In genomic region chr13:42574189-42574588, GRCm38 (mm10) we compare ENCODE assay signal across 20 mouse cellular contexts.
DNase-seq lines count a peak whose midpoint lies in the region; ATAC-seq lines count a peak whose summit lies in the region.
"Had no signal": no experiment of that assay in that cellular context is flagged by ENCODE, and none has a peak within 500 bp of the region (broad histone marks: within the 10 kb centered on the region; RNA-seq: fewer than 3 reads in every experiment).

No protein-coding gene starts in this region.

- H3K36me3 ChIP-seq in lung, embryonic 16.5 days (ENCODE audit: control insufficient read depth, insufficient read depth, low read length): no peaks in the 10 kb centered on the region
- no peaks in the 10 kb centered on the region for H3K36me3 ChIP-seq in kidney, embryonic 16.5 days (ENCODE audit: insufficient read depth, low read length)
- H3K36me3 ChIP-seq: embryonic facial prominence, embryonic 13.5 days; heart, embryonic 12.5 days; hindbrain, embryonic 12.5 days had no signal

- H3K9me3 ChIP-seq in lung, embryonic 16.5 days (ENCODE audit: control insufficient read depth, low read length): no peaks in the 10 kb centered on the region
- H3K9me3 ChIP-seq in kidney, embryonic 16.5 days (ENCODE audit: low read length): no peaks in the 10 kb centered on the region
- H3K9me3 ChIP-seq: embryonic facial prominence, embryonic 13.5 days; forebrain, embryonic 13.5 days; heart, embryonic 12.5 days; hindbrain, embryonic 12.5 days had no signal

- peak; percentile 34 for DNase-seq in lung, postnatal 25 days (ENCODE audit: low spot score)
- no peak for DNase-seq in cerebellum, postnatal 10 days
- no peak for DNase-seq in urinary bladder, postnatal 25 days (ENCODE audit: low spot score)
- DNase-seq in cerebellum, adult 9-10 months: no peak
- DNase-seq: adrenal gland, adult 8-10 months; adrenal gland, postnatal 36 days; cerebellum, adult 2 months; cerebellum, postnatal 25 days; gastrocnemius, postnatal 10 days had no signal

- H3K4me1 ChIP-seq in lung, embryonic 16.5 days (replicated peaks; ENCODE audit: control insufficient read depth, insufficient read depth, low read length): 0 out of 2 replicates have a peak, but pooled peaks cover 6% of the 10 kb centered on the region
- no peaks in the 10 kb centered on the region for H3K4me1 ChIP-seq in kidney, embryonic 16.5 days (ENCODE audit: insufficient read depth, low read length)
- H3K4me1 ChIP-seq: forebrain, embryonic 13.5 days; hindbrain, embryonic 12.5 days had no signal

- no peak overlapping the region for H3K27ac ChIP-seq in lung, embryonic 16.5 days (ENCODE audit: low read length)
- no peak overlapping the region for H3K27ac ChIP-seq in kidney, embryonic 16.5 days (ENCODE audit: low read length)
- H3K27ac ChIP-seq: embryonic facial prominence, embryonic 13.5 days; forebrain, embryonic 13.5 days; hindbrain, embryonic 12.5 days had no signal

- no peak overlapping the region for H3K9ac ChIP-seq in lung, embryonic 16.5 days (ENCODE audit: low read length)
- no peak overlapping the region for H3K9ac ChIP-seq in kidney, embryonic 16.5 days (replicated peaks; ENCODE audit: low read length)
- H3K9ac ChIP-seq: embryonic facial prominence, embryonic 13.5 days; forebrain, embryonic 13.5 days; heart, embryonic 12.5 days; hindbrain, embryonic 12.5 days had no signal

- WGBS in lung, embryonic 16.5 days: 25% methylated on average over 4 of the region's 4 CpGs
- 47% methylated on average over 4 of the region's 4 CpGs for WGBS in kidney, embryonic 16.5 days

- peak; percentile 87 for ATAC-seq in common myeloid progenitor, adult 5-6 weeks (replicated peaks; ENCODE audit: low read depth, poor library complexity, severe bottlenecking)
- peak; percentile 55 to 68 for ATAC-seq in hematopoietic stem cell, adult 5-6 weeks (replicated peaks in 1 of 2; ENCODE audit: insufficient read depth in 1 of 2, low FRiP score in 2 of 2, low TSS enrichment in 1 of 2, low read depth in 1 of 2, poor library complexity in 2 of 2, severe bottlenecking in 2 of 2)
- peak; percentile 52; the same call in 1 of the 2 replicates for ATAC-seq in lung, embryonic 16.5 days (ENCODE audit: low read depth)
- no peak for ATAC-seq in kidney, embryonic 16.5 days (ENCODE audit: low FRiP score, low TSS enrichment)
- ATAC-seq: forebrain, embryonic 13.5 days; hindbrain, embryonic 16.5 days; inflammation-experienced regulatory T-cells, adult 6 months had no signal

- H3K4me3 ChIP-seq in lung, embryonic 16.5 days (ENCODE audit: low read length): no peak overlapping the region
- H3K4me3 ChIP-seq in kidney, embryonic 16.5 days (ENCODE audit: low read length): no peak overlapping the region
- H3K4me3 ChIP-seq: embryonic facial prominence, embryonic 13.5 days; forebrain, embryonic 13.5 days; heart, embryonic 12.5 days; hindbrain, embryonic 12.5 days had no signal

- no peaks in the 10 kb centered on the region for H3K27me3 ChIP-seq in lung, embryonic 16.5 days (ENCODE audit: control insufficient read depth, insufficient read depth, low read depth, low read length)
- H3K27me3 ChIP-seq in kidney, embryonic 16.5 days (ENCODE audit: insufficient read depth, low read length): no peaks in the 10 kb centered on the region
- H3K27me3 ChIP-seq: CH12.LX; embryonic facial prominence, embryonic 13.5 days; forebrain, embryonic 13.5 days; heart, embryonic 12.5 days; hindbrain, embryonic 12.5 days had no signal

- no peak overlapping the region for H3K4me2 ChIP-seq in lung, embryonic 16.5 days (ENCODE audit: low read depth, low read length)
- H3K4me2 ChIP-seq in kidney, embryonic 16.5 days (replicated peaks; ENCODE audit: low read depth, low read length): no peak overlapping the region
- H3K4me2 ChIP-seq: embryonic facial prominence, embryonic 13.5 days; forebrain, embryonic 13.5 days; heart, embryonic 12.5 days; hindbrain, embryonic 12.5 days had no signal
